Mouse (Mus musculus): ENCODE data around the gene Sp8.

GRCm38 (mm10) chr12:118844111-118844510 is 2.0 kb upstream of the Sp8 start:
- TF ChIP-seq CTCF (conservative IDR thresholded peaks at IDR 0.05; ENCODE audit: low read length) (no peak), POU5F1 (IDR thresholded peaks at IDR 0.05; ENCODE audit: borderline replicate concordance, low read length) (no peak), NANOG (IDR thresholded peaks at IDR 0.05; ENCODE audit: borderline replicate concordance, low read length) (no peak)
